Comparison of ENCODE assay signal across 25 mouse cellular contexts in genomic region chr1:87282413-87282788, GRCm38 (mm10). TPM values are rescaled to one million over a fixed set of nuclear protein-coding genes. Genes with fewer than 3 reads are reported as not detected.
A peak's percentile ranks its signal among the peaks of the same experiment; 100 is the strongest.
DNase-seq lines count a peak whose midpoint lies in the region; ATAC-seq and TF ChIP-seq lines count a peak whose summit lies in the region.
"Had no signal": no experiment of that assay in that cellular context is flagged by ENCODE, and none has a peak within 500 bp of the region (broad histone marks: within the 10 kb centered on the region; RNA-seq: fewer than 3 reads in every experiment).

No protein-coding gene starts in this region.

- no peak overlapping the region for H3K4me3 ChIP-seq in forebrain, postnatal 0 days (ENCODE audit: low read depth, low read length)
- H3K4me3 ChIP-seq in forebrain, embryonic 16.5 days (replicated peaks; ENCODE audit: low read length): no peak overlapping the region
- H3K4me3 ChIP-seq in midbrain, embryonic 10.5 days: no peak overlapping the region
- H3K4me3 ChIP-seq in midbrain, postnatal 0 days (ENCODE audit: low read depth, low read length): no peak overlapping the region
- H3K4me3 ChIP-seq in MEL (ENCODE audit: control insufficient read depth in 1 of 2, insufficient read depth in 1 of 2, low read depth in 2 of 2, low read length in 2 of 2): peak overlapping the region in 1 of 2 experiments; percentile 54; a peak in 2 of 4 replicates
- H3K4me3 ChIP-seq: forebrain, embryonic 13.5 days; kidney, embryonic 15.5 days; left cerebral cortex, adult 2 months had no signal

- TF ChIP-seq CTCF in forebrain, postnatal 0 days (IDR thresholded peaks at IDR 0.05; ENCODE audit: low read depth): peak; percentile 15; the same call in 1 of the 2 replicates
- no peak; the same call in 1 of the 2 replicates for TF ChIP-seq CTCF in midbrain, postnatal 0 days (IDR thresholded peaks at IDR 0.05)
- TF ChIP-seq CTCF in MEL (IDR thresholded peaks at IDR 0.05 in 2 of 3, conservative IDR thresholded peaks at IDR 0.05 in 1 of 3; ENCODE audit: control insufficient read depth in 1 of 3, insufficient read depth in 1 of 3, low read depth in 2 of 3, low read length in 3 of 3, poor library complexity in 1 of 3, severe bottlenecking in 1 of 3): peak; percentile 48 to 69 (median 57)

- no peak for ATAC-seq in forebrain, postnatal 0 days
- ATAC-seq in forebrain, embryonic 16.5 days: no peak
- ATAC-seq in midbrain, postnatal 0 days (ENCODE audit: low FRiP score): no peak
- 0 out of 2 replicates have a peak, but pooled peaks have one; percentile 21 for ATAC-seq in megakaryocyte progenitor cell, adult 5-6 weeks (replicated peaks; ENCODE audit: poor library complexity)
- ATAC-seq: CD4-positive, CD25-positive, alpha-beta regulatory T cell, adult 4 months; forebrain, embryonic 13.5 days; hindbrain, embryonic 16.5 days had no signal

- WGBS in forebrain, postnatal 0 days: 72% methylated on average over 6 of the region's 6 CpGs
- WGBS in forebrain, embryonic 16.5 days: 72% methylated on average over 6 of the region's 6 CpGs
- 72% methylated on average over 6 of the region's 6 CpGs for WGBS in midbrain, embryonic 10.5 days
- WGBS in midbrain, postnatal 0 days: 68% methylated on average over 6 of the region's 6 CpGs

- no peak for TF ChIP-seq RAD21 in MEL (IDR thresholded peaks at IDR 0.05; ENCODE audit: low read depth, low read length)

- no peak overlapping the region for H3K9ac ChIP-seq in forebrain, postnatal 0 days
- no peak overlapping the region for H3K9ac ChIP-seq in forebrain, embryonic 16.5 days (replicated peaks; ENCODE audit: low read depth, low read length)
- H3K9ac ChIP-seq in midbrain, postnatal 0 days (replicated peaks; ENCODE audit: low read length, poor library complexity, severe bottlenecking): no peak overlapping the region
- no peak overlapping the region; the same call in 1 of the 2 replicates for H3K9ac ChIP-seq in MEL (ENCODE audit: control insufficient read depth, low read depth, low read length, poor library complexity, severe bottlenecking)
- H3K9ac ChIP-seq: forebrain, embryonic 13.5 days; kidney, embryonic 15.5 days had no signal

- H3K4me2 ChIP-seq in forebrain, postnatal 0 days (ENCODE audit: low read depth): no peak overlapping the region
- H3K4me2 ChIP-seq in forebrain, embryonic 16.5 days (ENCODE audit: low read length): no peak overlapping the region
- H3K4me2 ChIP-seq in midbrain, postnatal 0 days (ENCODE audit: low read depth, low read length, poor library complexity, severe bottlenecking): no peak overlapping the region
- H3K4me2 ChIP-seq: forebrain, embryonic 13.5 days had no signal

- H3K4me1 ChIP-seq in forebrain, postnatal 0 days (ENCODE audit: insufficient read depth): no peaks in the 10 kb centered on the region
- H3K4me1 ChIP-seq in forebrain, embryonic 16.5 days (replicated peaks; ENCODE audit: control insufficient read depth, insufficient read depth, low read length): no peaks in the 10 kb centered on the region
- peaks cover 7% of the 10 kb centered on the region for H3K4me1 ChIP-seq in midbrain, embryonic 10.5 days
- H3K4me1 ChIP-seq in midbrain, postnatal 0 days (ENCODE audit: insufficient read depth, low read length): no peaks in the 10 kb centered on the region; the same call in 1 of the 2 replicates
- peaks cover 0 to 7% of the 10 kb centered on the region in 2 experiments; a peak in 1 of 4 replicates for H3K4me1 ChIP-seq in MEL (ENCODE audit: control insufficient read depth in 1 of 2, insufficient read depth in 2 of 2, low read length in 2 of 2)
- H3K4me1 ChIP-seq: forebrain, embryonic 13.5 days had no signal

- no peak for TF ChIP-seq EP300 in MEL (IDR thresholded peaks at IDR 0.05; ENCODE audit: low read depth in 1 of 2, low read length in 2 of 2)

- no peaks in the 10 kb centered on the region for H3K9me3 ChIP-seq in forebrain, postnatal 0 days (ENCODE audit: low read length)
- no peaks in the 10 kb centered on the region for H3K9me3 ChIP-seq in forebrain, embryonic 16.5 days (ENCODE audit: control insufficient read depth, low read length)
- peaks cover 4% of the 10 kb centered on the region; the same call in 1 of the 2 replicates for H3K9me3 ChIP-seq in midbrain, embryonic 10.5 days (replicated peaks)
- H3K9me3 ChIP-seq in midbrain, postnatal 0 days (ENCODE audit: low read length): no peaks in the 10 kb centered on the region
- H3K9me3 ChIP-seq in MEL (replicated peaks; ENCODE audit: insufficient read depth, low read length): no peaks in the 10 kb centered on the region
- H3K9me3 ChIP-seq: forebrain, embryonic 13.5 days; hindbrain, embryonic 10.5 days; kidney, embryonic 15.5 days had no signal

- TF ChIP-seq POLR2A in MEL (IDR thresholded peaks at IDR 0.05; ENCODE audit: control insufficient read depth in 1 of 2, insufficient read depth in 1 of 2, low read depth in 1 of 2, low read length in 2 of 2, poor library complexity in 1 of 2): no peak

- DNase-seq in forebrain, postnatal 0 days: no peak
- no peak for DNase-seq in midbrain, embryonic 10.5 days (ENCODE audit: low spot score)
- no peak for DNase-seq in midbrain, postnatal 0 days (ENCODE audit: low spot score)
- peak; percentile 46 for DNase-seq in MEL (ENCODE audit: low read depth, low spot score)
- no peak for DNase-seq in lung, postnatal 25 days (ENCODE audit: low spot score)
- DNase-seq in ovary, postnatal 10 days (ENCODE audit: low spot score): no peak
- DNase-seq: cerebellum, postnatal 10 days; gastrocnemius, postnatal 10 days; kidney, adult 11 months; layer of hippocampus, adult 9-11 months; liver; lung, adult 2 months; lung, postnatal 36 days; right cerebral cortex, postnatal 14 days; thymus, adult 18-20 months; thymus, postnatal 36 days had no signal

- no peaks in the 10 kb centered on the region for H3K36me3 ChIP-seq in forebrain, postnatal 0 days (ENCODE audit: insufficient read depth)
- no peaks in the 10 kb centered on the region for H3K36me3 ChIP-seq in forebrain, embryonic 16.5 days (ENCODE audit: control insufficient read depth, insufficient read depth)
- H3K36me3 ChIP-seq in midbrain, embryonic 10.5 days: no peaks in the 10 kb centered on the region
- H3K36me3 ChIP-seq in midbrain, postnatal 0 days (ENCODE audit: insufficient read depth, low read length): no peaks in the 10 kb centered on the region
- H3K36me3 ChIP-seq in MEL (ENCODE audit: control insufficient read depth in 1 of 2, insufficient read depth in 2 of 2, low read length in 2 of 2): no peaks in the 10 kb centered on the region
- H3K36me3 ChIP-seq: hindbrain, embryonic 10.5 days; kidney, embryonic 15.5 days had no signal

- no peak overlapping the region for H3K27ac ChIP-seq in forebrain, postnatal 0 days (ENCODE audit: low read depth, low read length)
- no peak overlapping the region for H3K27ac ChIP-seq in forebrain, embryonic 16.5 days (ENCODE audit: low read length)
- peak overlapping the region; percentile 65; the same call in 1 of the 2 replicates for H3K27ac ChIP-seq in midbrain, embryonic 10.5 days (replicated peaks)
- H3K27ac ChIP-seq in midbrain, postnatal 0 days (ENCODE audit: low read depth, low read length): no peak overlapping the region
- H3K27ac ChIP-seq in MEL (ENCODE audit: control insufficient read depth, low read depth, low read length): no peak overlapping the region
- H3K27ac ChIP-seq: forebrain, embryonic 13.5 days; kidney, embryonic 15.5 days; left cerebral cortex, adult 2 months had no signal

- H3K79me2 ChIP-seq in MEL (ENCODE audit: control insufficient read depth, insufficient read depth, low read length, poor library complexity): no peaks in the 10 kb centered on the region

- H3K27me3 ChIP-seq in forebrain, postnatal 0 days (ENCODE audit: insufficient read depth, low read length): no peaks in the 10 kb centered on the region
- no peaks in the 10 kb centered on the region for H3K27me3 ChIP-seq in forebrain, embryonic 16.5 days (replicated peaks; ENCODE audit: control insufficient read depth, insufficient read depth, low read length)
- H3K27me3 ChIP-seq in midbrain, embryonic 10.5 days (ENCODE audit: low read depth, poor library complexity, severe bottlenecking): 0 out of 2 replicates have a peak, but pooled peaks cover 4% of the 10 kb centered on the region
- no peaks in the 10 kb centered on the region for H3K27me3 ChIP-seq in midbrain, postnatal 0 days (ENCODE audit: insufficient read depth, low read length)
- H3K27me3 ChIP-seq in MEL (ENCODE audit: control insufficient read depth in 1 of 2, insufficient read depth in 2 of 2, low read length in 2 of 2): peaks cover 0 to 1% of the 10 kb centered on the region in 2 experiments; a peak in 3 of 4 replicates
- H3K27me3 ChIP-seq: forebrain, embryonic 13.5 days; kidney, embryonic 15.5 days had no signal

TF ChIP-seq in MEL, 35 proteins besides CTCF, POLR2A, EP300 and RAD21 (continues in another document):
- no peak for TF ChIP-seq MEF2A (IDR thresholded peaks at IDR 0.05; ENCODE audit: extremely low read depth, insufficient replicate concordance, low read depth, low read length, poor library complexity, severe bottlenecking)

RNA-seq across cellular contexts. Expression of gene Efhd1, which starts 18.2 kb away (rescaled TPM):
- total RNA-seq in forebrain, postnatal 0 days (2014; rRNA removed): 1.3 TPM in 2 replicates
- polyA plus RNA-seq in forebrain, postnatal 0 days (2015; fragmentation: Nextera tagmentation; extraction: Ambion mirVana): 1.9 and 2.2 TPM in 2 replicates
- 0.66 and 1.4 TPM in 2 replicates for polyA plus RNA-seq in forebrain, embryonic 16.5 days (2015; fragmentation: Nextera tagmentation; extraction: Ambion mirVana)
- 0.64 and 0.71 TPM in 2 replicates for polyA plus RNA-seq in midbrain, embryonic 10.5 days (2016; fragmentation: Nextera tagmentation; extraction: Ambion mirVana)
- total RNA-seq in midbrain, postnatal 0 days (2014; rRNA removed): 4.2 and 7.8 TPM in 2 replicates
- 1.7 and 2.6 TPM in 2 replicates for polyA plus RNA-seq in midbrain, postnatal 0 days (2015; fragmentation: Nextera tagmentation; extraction: Ambion mirVana)
- not detected in 2 replicates for total RNA-seq in MEL (2012; rRNA removed)
- under 1 TPM in 1 of 2 experiments, not detected in 1; 0.15 TPM for polyA plus RNA-seq in MEL (2012; ENCODE audit: insufficient read depth in 1 of 2, insufficient read length in 2 of 2, low read depth in 1 of 2, low replicate concordance in 2 of 2, missing spikeins in 1 of 2)
- not detected in 2 replicates for total RNA-seq in megakaryocyte progenitor cell, adult 5-6 weeks (2015)
- not detected in 2 replicates for total RNA-seq in megakaryocyte progenitor cell, adult 5-6 weeks (2017)
- total RNA-seq: megakaryocyte-erythroid progenitor cell, adult 5-6 weeks had no signal

RNA-seq across cellular contexts. Expression of gene Gigyf2, which starts 44.4 kb away (rescaled TPM):
- total RNA-seq in forebrain, postnatal 0 days (2014; rRNA removed): 69.0 and 73.4 TPM in 2 replicates
- 31.9 and 44.3 TPM in 2 replicates for polyA plus RNA-seq in forebrain, postnatal 0 days (2015; fragmentation: Nextera tagmentation; extraction: Ambion mirVana)
- polyA plus RNA-seq in forebrain, embryonic 16.5 days (2015; fragmentation: Nextera tagmentation; extraction: Ambion mirVana): 70.1 and 70.2 TPM in 2 replicates
- polyA plus RNA-seq in midbrain, embryonic 10.5 days (2016; fragmentation: Nextera tagmentation; extraction: Ambion mirVana): 49.1 and 52.4 TPM in 2 replicates
- total RNA-seq in midbrain, postnatal 0 days (2014; rRNA removed): 69.0 and 75.0 TPM in 2 replicates
- polyA plus RNA-seq in midbrain, postnatal 0 days (2015; fragmentation: Nextera tagmentation; extraction: Ambion mirVana): 45.4 and 46.4 TPM in 2 replicates
- 27.1 and 28.5 TPM in 2 replicates for total RNA-seq in MEL (2012; rRNA removed)
- polyA plus RNA-seq in MEL (2012; ENCODE audit: insufficient read depth in 1 of 2, insufficient read length in 2 of 2, low read depth in 1 of 2, low replicate concordance in 2 of 2, missing spikeins in 1 of 2): 10 to 100 TPM in 1 of 2 experiments, not detected in 1; 70.6 TPM
- 53.5 and 60.7 TPM in 2 replicates for total RNA-seq in megakaryocyte progenitor cell, adult 5-6 weeks (2015)
- 77.8 and 103 TPM in 2 replicates for total RNA-seq in megakaryocyte progenitor cell, adult 5-6 weeks (2017)
